Mouse (Mus musculus) megakaryocyte, embryonic 14.5 days (primary cell): Measurements from ENCODE around the gene Wdr35. TPM values are rescaled to one million over a fixed set of nuclear protein-coding genes. Genes with fewer than 3 reads are reported as not detected.

Experiments
- H3K27me3 ChIP-seq: replicated peaks from 2 replicates; pipeline ENCODE3; 2012; ENCODE audit warnings: inconsistent platforms
- H3K36me3 ChIP-seq: replicated peaks from 2 replicates; pipeline ENCODE3; 2012; ENCODE audit warnings: low read length, inconsistent platforms, mixed read lengths
- H3K4me1 ChIP-seq: 2 replicates; pipeline ENCODE4 v1.6.1; 2012; ENCODE audit warnings: inconsistent platforms
- H3K4me3 ChIP-seq: replicated peaks from 2 replicates; pipeline ENCODE3; 2012; ENCODE audit warnings: moderate library complexity, mild to moderate bottlenecking, inconsistent platforms
- H3K9me3 ChIP-seq: 2 replicates; pipeline ENCODE4 v1.6.1; 2012; ENCODE audit warnings: inconsistent platforms
- FLI1 ChIP-seq: IDR thresholded peaks from 2 replicates; pipeline ENCODE4 v1.6.1; 2012; ENCODE audit warnings: low read length, inconsistent platforms, mixed read lengths
- GATA1 ChIP-seq: IDR thresholded peaks from 3 replicates; pipeline ENCODE4 v1.6.1; 2012; ENCODE audit warnings: mixed read lengths, low read length, inconsistent platforms, borderline replicate concordance
- polyA plus RNA-seq: library from polyadenylated mRNA; stranded (reverse); fragments of >175 nt; gene quantifications from 2 replicates; pipeline ENCODE4 v1.2.3, GENCODE M21; 2012; ENCODE audit warnings: low replicate concordance; ENCODE audit not compliant: insufficient read depth

Gene Wdr35
- polyA plus RNA-seq, 1 experiment: 0.08 TPM

DNA sequence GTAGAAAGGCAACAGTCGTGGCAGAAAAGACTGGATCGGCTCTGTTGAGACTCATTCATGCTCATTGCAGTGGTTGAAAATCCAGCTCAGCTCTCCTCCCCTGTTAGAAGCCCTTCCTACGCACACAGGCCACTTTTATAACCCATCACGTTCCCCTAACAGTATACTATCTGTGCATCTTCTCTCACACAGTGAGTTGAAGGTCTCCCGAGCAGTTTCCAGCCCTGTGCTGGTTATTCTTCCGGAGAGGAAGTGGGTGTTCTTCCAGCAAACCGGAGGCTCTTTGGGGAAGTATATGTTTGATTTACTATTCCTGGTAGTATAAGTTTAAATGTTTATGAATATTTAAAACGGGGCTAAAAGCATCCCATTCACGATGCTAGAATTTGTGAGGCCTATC, 26.5 kb upstream of the Wdr35 start:
- TF ChIP-seq FLI1 (no peak), GATA1 (no peak)
- Histone ChIP-seq H3K4me3 (peak overlapping the region; percentile 14), H3K36me3 (no peaks in the 10 kb centered on the region), H3K9me3 (no peaks in the 10 kb centered on the region), H3K4me1 (peaks cover 34% of the 10 kb centered on the region), H3K27me3 (peaks cover 53% of the 10 kb centered on the region)

DNA sequence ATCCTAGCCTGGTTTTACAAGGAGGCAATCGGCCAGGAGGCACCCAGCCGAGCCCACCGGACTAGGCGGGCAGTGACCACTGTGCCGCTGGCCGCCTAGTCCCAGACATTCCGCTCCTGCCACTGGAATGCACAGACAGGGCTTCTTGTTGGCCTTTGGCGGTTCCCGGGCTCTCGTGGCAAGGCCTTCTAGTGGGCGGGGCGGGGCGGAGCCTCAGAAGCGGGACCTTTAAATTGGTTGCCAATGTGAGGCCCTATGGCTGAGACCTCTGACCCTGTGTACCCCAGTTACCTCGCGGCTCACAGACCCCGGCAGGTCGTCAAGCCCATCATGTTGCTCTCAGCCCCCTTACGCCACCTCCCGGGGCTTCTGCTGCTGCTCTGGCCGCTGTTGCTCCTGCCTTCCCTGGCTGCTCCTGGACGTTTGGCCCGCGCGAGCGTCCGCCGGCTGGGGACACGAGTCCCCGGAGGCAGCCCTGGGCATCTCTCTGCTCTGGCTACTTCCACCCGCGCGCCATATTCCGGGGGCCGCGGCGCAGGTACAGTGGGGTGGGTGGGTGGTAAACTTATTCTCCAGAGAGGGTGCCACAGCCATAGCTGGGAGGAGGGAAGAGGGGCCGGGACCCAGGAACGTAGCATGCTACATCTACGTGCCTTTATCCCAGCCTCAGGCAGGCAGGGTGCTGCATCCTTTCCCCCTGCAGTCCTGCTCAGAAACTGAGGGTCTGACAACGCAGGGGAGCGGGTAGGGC, 25.8 kb upstream of the Wdr35 start, which contains the start of gene Matn3:
Gene Matn3 (plus strand): TSS at position 216 of the 751 bp plus-strand sequence.
- peak within 1 kb of the TSS; percentile 85 for H3K4me3 ChIP-seq
- TF ChIP-seq FLI1 (no peak), GATA1 (no peak)
- H3K4me1 ChIP-seq: peaks cover 31% of the 10 kb centered on the region
- no peaks in the 10 kb centered on the region for H3K9me3 ChIP-seq
- peaks cover 55% of the 10 kb centered on the region for H3K27me3 ChIP-seq
- no peaks in the 10 kb centered on the region for H3K36me3 ChIP-seq

DNA sequence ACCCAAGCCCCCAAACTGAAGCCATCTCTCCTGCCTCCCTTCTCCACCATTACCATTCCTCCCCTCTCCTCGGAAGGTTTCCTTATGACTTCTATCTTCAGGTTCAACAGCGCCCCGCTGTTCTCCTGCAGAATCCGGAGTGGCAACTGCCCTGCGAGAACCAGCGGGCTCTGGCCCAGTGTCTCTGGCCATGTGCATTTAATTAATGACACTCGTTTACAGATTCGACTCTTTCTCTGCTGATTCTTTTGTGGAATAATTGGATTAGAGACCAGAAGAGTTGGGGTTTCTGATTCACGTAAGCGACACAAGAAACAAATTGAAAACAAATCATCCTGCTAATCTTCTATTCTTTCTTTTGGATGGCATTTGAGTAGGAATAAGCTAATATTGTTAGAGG, 20.6 kb upstream of the Wdr35 start:
- H3K4me3 ChIP-seq: no peak overlapping the region
- TF ChIP-seq GATA1 (no peak), FLI1 (no peak)
- peaks cover 2% of the 10 kb centered on the region; the same call in 1 of the 2 replicates for H3K9me3 ChIP-seq
- no peaks in the 10 kb centered on the region for H3K36me3 ChIP-seq
- peaks cover 46% of the 10 kb centered on the region for H3K27me3 ChIP-seq
- H3K4me1 ChIP-seq: peaks cover 11% of the 10 kb centered on the region

DNA sequence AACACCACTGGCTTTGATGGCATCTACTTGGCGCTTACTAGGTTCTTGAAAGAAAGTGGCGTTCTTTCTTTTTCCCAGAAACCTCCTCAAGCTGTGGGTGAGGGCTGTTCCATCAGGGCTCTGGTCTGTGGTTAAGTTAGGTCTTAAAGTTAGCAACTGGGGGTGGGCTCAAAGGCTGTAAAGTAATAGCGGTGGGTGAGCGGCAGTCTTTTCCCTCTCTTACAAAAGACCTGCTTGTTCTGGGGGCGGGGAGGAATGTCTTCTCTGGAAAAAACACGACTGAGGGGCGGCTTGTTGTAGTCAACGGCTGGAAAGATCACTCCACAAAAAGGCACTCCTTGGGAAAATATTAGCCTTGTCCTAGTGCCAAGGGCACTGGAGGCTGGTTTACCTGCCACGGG, 19.5 kb upstream of the Wdr35 start:
- no peaks in the 10 kb centered on the region for H3K36me3 ChIP-seq
- H3K4me3 ChIP-seq: no peak overlapping the region
- H3K27me3 ChIP-seq: peaks cover 39% of the 10 kb centered on the region
- peaks cover 2% of the 10 kb centered on the region; the same call in 1 of the 2 replicates for H3K9me3 ChIP-seq
- TF ChIP-seq FLI1 (no peak), GATA1 (no peak)
- H3K4me1 ChIP-seq: peaks cover 8% of the 10 kb centered on the region

DNA sequence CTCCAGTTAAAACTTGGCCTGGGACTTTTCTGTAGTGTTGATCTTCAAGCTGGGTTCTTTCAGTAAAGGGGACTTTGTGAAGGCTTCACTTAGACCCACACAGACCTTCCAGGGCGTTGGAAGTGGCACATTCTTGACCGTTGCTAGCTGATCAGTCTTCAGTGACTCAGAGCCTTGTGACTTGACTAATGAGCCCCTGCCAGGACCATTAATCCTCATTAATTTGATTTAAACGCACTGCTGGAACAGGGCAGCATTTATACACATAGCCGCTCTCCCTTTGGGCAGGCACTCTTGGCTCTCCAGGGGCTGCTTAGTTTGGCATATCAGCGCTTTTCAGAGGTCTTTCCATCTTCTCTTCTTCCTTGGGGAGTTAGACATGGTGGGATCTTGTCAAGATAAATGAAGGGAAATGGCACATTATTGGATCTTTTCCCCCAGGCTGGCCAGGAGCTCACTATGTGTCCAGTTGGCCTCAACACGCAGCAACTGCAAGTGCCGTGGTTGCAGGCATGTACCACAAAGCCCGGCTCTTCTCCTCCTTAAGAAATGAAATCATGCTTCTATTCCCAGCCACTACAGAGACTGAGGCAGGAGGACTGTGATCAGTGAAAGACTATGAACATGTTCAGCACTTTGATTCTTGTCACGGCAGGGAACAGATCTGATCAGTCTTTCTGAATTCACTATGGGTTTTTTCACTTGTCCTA, 11.9 kb upstream of the Wdr35 start:
- Histone ChIP-seq H3K4me1 (no peaks in the 10 kb centered on the region), H3K27me3 (peaks cover 29% of the 10 kb centered on the region), H3K9me3 (peaks cover 2% of the 10 kb centered on the region; the same call in 1 of the 2 replicates), H3K36me3 (no peaks in the 10 kb centered on the region), H3K4me3 (no peak overlapping the region)
- no peak for TF ChIP-seq FLI1
- no peak for TF ChIP-seq GATA1

DNA sequence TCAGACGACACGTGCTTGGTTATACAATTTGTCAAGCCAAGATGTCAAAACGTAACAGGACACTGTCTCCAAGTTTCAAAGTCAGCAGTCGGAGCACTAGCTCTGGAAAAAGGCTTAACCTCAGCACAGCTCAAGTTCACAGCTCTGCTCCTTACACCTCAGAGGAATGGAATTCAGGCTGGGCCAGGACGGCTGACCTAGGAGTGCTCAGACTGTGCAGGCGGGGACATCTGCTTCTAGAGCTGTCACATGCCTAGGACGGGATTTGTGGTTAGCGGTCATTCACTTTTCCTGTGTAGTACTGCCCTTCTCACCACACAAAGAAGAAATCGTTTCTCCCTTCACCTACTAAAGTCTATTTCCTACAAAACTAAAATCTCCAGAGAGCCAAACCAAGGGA, 3.9 kb upstream of the Wdr35 start:
- H3K4me1 ChIP-seq: peaks cover 19% of the 10 kb centered on the region
- peaks cover 39% of the 10 kb centered on the region for H3K27me3 ChIP-seq
- TF ChIP-seq FLI1 (no peak), GATA1 (no peak)
- no peaks in the 10 kb centered on the region for H3K9me3 ChIP-seq
- H3K4me3 ChIP-seq: peak overlapping the region; percentile 4
- no peaks in the 10 kb centered on the region for H3K36me3 ChIP-seq

DNA sequence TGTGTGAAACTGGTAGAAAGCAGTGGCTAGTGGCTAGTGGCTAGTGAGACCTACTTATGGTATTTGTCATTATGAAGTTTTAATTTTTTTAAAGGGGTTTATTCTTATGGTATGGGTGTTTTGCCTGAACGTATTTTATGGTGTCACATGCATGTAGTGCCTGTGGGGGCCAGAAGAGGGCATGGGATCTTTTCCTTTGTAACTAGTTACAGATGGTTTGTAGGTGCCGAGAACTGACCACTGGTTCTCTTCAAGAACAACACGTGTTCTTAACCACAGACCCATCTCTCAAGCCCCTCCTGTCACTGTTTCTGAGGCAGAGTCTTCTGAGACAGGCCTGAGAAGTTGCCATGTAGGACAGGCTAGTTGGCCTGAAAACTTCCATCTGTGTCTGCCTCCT, 1.4 kb downstream of the Wdr35 start:
- peaks cover 33% of the 10 kb centered on the region for H3K27me3 ChIP-seq
- H3K4me3 ChIP-seq: no peak overlapping the region
- TF ChIP-seq GATA1 (no peak), FLI1 (no peak)
- H3K9me3 ChIP-seq: peaks cover 4% of the 10 kb centered on the region
- H3K36me3 ChIP-seq: no peaks in the 10 kb centered on the region
- H3K4me1 ChIP-seq: peaks cover 15% of the 10 kb centered on the region

DNA sequence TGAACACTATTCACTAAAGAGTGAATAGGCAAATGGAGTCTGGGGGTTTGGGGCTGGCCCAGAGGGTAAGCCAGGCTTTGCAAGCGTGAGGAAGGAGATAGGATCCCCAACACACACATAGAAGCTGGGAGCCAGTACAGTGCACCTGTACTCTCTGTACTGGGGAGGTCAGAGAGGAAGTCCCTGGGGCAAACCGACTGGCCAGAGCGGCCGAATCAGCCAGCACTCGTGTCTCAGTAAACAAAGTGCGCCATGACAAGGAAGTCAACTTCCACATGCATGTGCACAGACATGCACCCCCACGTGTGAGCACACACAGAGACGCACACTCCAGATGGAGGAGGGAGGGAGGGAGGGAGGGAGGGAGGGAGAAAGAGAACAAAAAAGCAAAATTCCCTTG, 19.5 kb downstream of the Wdr35 start:
- Histone ChIP-seq H3K4me3 (no peak overlapping the region), H3K36me3 (no peaks in the 10 kb centered on the region), H3K9me3 (peaks cover 1% of the 10 kb centered on the region; the same call in 1 of the 2 replicates), H3K27me3 (peaks cover 12% of the 10 kb centered on the region), H3K4me1 (no peaks in the 10 kb centered on the region)
- TF ChIP-seq GATA1 (no peak), FLI1 (no peak)

DNA sequence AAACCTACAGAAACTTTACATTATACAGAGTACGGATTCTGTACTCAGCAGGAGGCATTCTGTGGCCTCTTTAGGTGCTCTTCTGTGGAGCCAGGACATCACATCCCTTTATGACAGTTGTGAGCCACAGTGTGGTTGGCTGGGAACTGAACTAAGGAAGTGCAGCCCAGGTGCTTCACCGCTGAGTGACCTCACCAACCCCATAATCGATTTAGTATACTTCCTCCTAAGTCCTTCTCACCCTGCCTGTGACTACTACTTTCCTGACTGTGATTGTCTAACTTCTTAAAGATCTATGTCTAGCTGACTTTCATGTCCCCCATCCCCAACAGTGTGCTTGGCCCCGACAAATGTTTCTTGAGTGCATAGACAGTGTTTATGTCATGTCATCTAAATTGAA, 24.6 kb downstream of the Wdr35 start:
- 0 out of 2 replicates have a peak, but pooled peaks cover 3% of the 10 kb centered on the region for H3K4me1 ChIP-seq
- peaks cover 4% of the 10 kb centered on the region; the same call in 1 of the 2 replicates for H3K9me3 ChIP-seq
- peaks cover 4% of the 10 kb centered on the region for H3K27me3 ChIP-seq
- H3K36me3 ChIP-seq: no peaks in the 10 kb centered on the region
- no peak for TF ChIP-seq FLI1
- TF ChIP-seq GATA1: no peak
- H3K4me3 ChIP-seq: no peak overlapping the region
